Mouse (Mus musculus): ENCODE measurements at regions not wholly inside any gene's neighbourhood (a gene's known extent, or its start where the extent isn't known, plus 50 kb on each side); places are given as distances from the start of the nearest gene placed in this dataset.
A peak's percentile ranks its signal among the peaks of the same experiment; 100 is the strongest.

GRCm38 (mm10) chr9:46480080-46480690 lies 160.4 kb upstream of the 4931429L15Rik start:
- 10% methylated on average over 13 of the region's 13 CpGs for WGBS
- Histone ChIP-seq H3K27me3 (ENCODE audit: control insufficient read depth, insufficient read depth, low read length) (no peaks in the 10 kb centered on the region), H3K27ac (no peak overlapping the region), H3K4me3 (no peak overlapping the region), H3K9ac (ENCODE audit: low read depth, low read length) (no peak overlapping the region), H3K36me3 (ENCODE audit: control insufficient read depth, insufficient read depth, low read length) (no peaks in the 10 kb centered on the region), H3K4me1 (ENCODE audit: control insufficient read depth, insufficient read depth, low read length) (no peaks in the 10 kb centered on the region; the same call in 1 of the 2 replicates), H3K79me2 (replicated peaks; ENCODE audit: control insufficient read depth, insufficient read depth, low read length) (no peaks in the 10 kb centered on the region)
- TF ChIP-seq POLR2A (IDR thresholded peaks at IDR 0.05; ENCODE audit: insufficient read depth, low read depth, low read length) (no peak), EP300 (IDR thresholded peaks at IDR 0.05; ENCODE audit: insufficient read depth, low read depth, low read length) (no peak), CTCF (IDR thresholded peaks at IDR 0.05) (no peak)
- peak; percentile 29 to 55 for DNase-seq
- intact Hi-C loops (cut with DNase I), result no loop called here

- no peaks in the 10 kb centered on the region for H3K27me3 ChIP-seq (ENCODE audit: control insufficient read depth, insufficient read depth, low read length)
- H3K9ac ChIP-seq (ENCODE audit: low read depth, low read length), result no peak overlapping the region
- H3K79me2 ChIP-seq (replicated peaks; ENCODE audit: control insufficient read depth, insufficient read depth, low read length), result no peaks in the 10 kb centered on the region
- 43% methylated on average over 2 of the region's 2 CpGs for WGBS
- no peak for DNase-seq
- no peak overlapping the region for H3K4me3 ChIP-seq
- intact Hi-C loops (cut with DNase I), result no loop called here
- H3K4me1 ChIP-seq (ENCODE audit: control insufficient read depth, insufficient read depth, low read length), result no peaks in the 10 kb centered on the region; the same call in 1 of the 2 replicates
- no peaks in the 10 kb centered on the region for H3K36me3 ChIP-seq (ENCODE audit: control insufficient read depth, insufficient read depth, low read length)
- H3K27ac ChIP-seq, result no peak overlapping the region
- TF ChIP-seq EP300 (IDR thresholded peaks at IDR 0.05; ENCODE audit: insufficient read depth, low read depth, low read length), result no peak
- no peak for TF ChIP-seq POLR2A (IDR thresholded peaks at IDR 0.05; ENCODE audit: insufficient read depth, low read depth, low read length)
- TF ChIP-seq CTCF (IDR thresholded peaks at IDR 0.05), result no peak
Observed at GRCm38 (mm10) chr9:46478611-46479010, 158.8 kb upstream of the 4931429L15Rik start.

DNA sequence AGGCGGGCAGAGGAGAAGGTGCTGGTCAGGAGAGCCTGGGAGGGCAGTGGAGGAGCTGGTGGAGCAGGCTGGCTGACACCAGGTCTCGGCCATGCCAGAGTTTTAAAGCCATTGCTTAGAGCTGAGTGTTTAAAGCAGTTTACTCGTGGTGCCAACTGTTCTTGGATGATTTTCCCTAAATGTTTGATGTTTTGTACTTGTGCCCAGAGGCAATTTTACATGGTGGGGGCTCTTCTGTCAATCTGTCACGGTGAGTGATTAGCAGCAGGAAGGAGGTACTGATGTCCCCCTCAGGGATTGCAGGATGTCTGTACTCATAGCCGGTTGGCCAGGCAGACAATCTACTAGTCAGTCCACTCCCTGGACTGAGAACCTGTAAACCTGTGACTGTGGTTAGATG lies 156.7 kb upstream of the 4931429L15Rik start:
- DNase-seq, result no peak
- WGBS, result 66% methylated on average over 5 of the region's 5 CpGs
- intact Hi-C loops (cut with DNase I), result no loop called here

DNA sequence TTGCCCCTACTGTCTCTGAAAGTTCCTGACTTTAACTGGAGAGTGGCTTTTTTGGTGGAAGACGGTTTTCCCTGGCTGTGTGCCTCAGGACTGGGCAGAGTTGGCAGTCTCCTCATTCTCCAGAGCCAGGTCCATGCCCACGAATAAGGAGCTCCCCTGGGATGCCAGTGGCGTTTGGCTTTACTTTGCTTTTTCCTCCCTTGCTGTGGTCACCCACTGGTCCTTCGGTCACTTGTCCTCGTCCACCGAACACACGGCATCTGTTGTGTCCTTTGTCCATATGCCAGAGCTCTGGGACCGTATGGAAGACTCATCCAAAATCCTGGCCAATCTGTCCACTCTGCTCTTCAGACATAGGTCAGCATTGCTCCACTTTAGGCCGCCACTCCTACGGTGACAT lies 153.9 kb upstream of the 4931429L15Rik start:
- DNase-seq, result no peak
- no peak for TF ChIP-seq EP300 (IDR thresholded peaks at IDR 0.05; ENCODE audit: insufficient read depth, low read depth, low read length)
- TF ChIP-seq CTCF (IDR thresholded peaks at IDR 0.05), result no peak
- TF ChIP-seq POLR2A (IDR thresholded peaks at IDR 0.05; ENCODE audit: insufficient read depth, low read depth, low read length), result no peak
- Histone ChIP-seq H3K4me1 (ENCODE audit: control insufficient read depth, insufficient read depth, low read length) (no peaks in the 10 kb centered on the region), H3K9ac (ENCODE audit: low read depth, low read length) (no peak overlapping the region), H3K36me3 (ENCODE audit: control insufficient read depth, insufficient read depth, low read length) (no peaks in the 10 kb centered on the region), H3K4me3 (no peak overlapping the region), H3K79me2 (replicated peaks; ENCODE audit: control insufficient read depth, insufficient read depth, low read length) (no peaks in the 10 kb centered on the region), H3K27ac (no peak overlapping the region), H3K27me3 (ENCODE audit: control insufficient read depth, insufficient read depth, low read length) (no peaks in the 10 kb centered on the region)
- 74% methylated on average over 10 of the region's 10 CpGs for WGBS
- intact Hi-C loops (cut with DNase I), result no loop called here

More for the DNA sequence above, 156.7 kb upstream of the 4931429L15Rik start:
- H3K27me3 ChIP-seq (ENCODE audit: control insufficient read depth, insufficient read depth, low read length), result no peaks in the 10 kb centered on the region
- no peak overlapping the region for H3K4me3 ChIP-seq
- TF ChIP-seq POLR2A (IDR thresholded peaks at IDR 0.05; ENCODE audit: insufficient read depth, low read depth, low read length), result no peak
- TF ChIP-seq EP300 (IDR thresholded peaks at IDR 0.05; ENCODE audit: insufficient read depth, low read depth, low read length), result no peak
- TF ChIP-seq CTCF (IDR thresholded peaks at IDR 0.05), result no peak
- H3K27ac ChIP-seq, result no peak overlapping the region
- no peak overlapping the region for H3K9ac ChIP-seq (ENCODE audit: low read depth, low read length)
- H3K79me2 ChIP-seq (replicated peaks; ENCODE audit: control insufficient read depth, insufficient read depth, low read length), result no peaks in the 10 kb centered on the region
- H3K36me3 ChIP-seq (ENCODE audit: control insufficient read depth, insufficient read depth, low read length), result no peaks in the 10 kb centered on the region
- H3K4me1 ChIP-seq (ENCODE audit: control insufficient read depth, insufficient read depth, low read length), result no peaks in the 10 kb centered on the region; the same call in 1 of the 2 replicates

DNA sequence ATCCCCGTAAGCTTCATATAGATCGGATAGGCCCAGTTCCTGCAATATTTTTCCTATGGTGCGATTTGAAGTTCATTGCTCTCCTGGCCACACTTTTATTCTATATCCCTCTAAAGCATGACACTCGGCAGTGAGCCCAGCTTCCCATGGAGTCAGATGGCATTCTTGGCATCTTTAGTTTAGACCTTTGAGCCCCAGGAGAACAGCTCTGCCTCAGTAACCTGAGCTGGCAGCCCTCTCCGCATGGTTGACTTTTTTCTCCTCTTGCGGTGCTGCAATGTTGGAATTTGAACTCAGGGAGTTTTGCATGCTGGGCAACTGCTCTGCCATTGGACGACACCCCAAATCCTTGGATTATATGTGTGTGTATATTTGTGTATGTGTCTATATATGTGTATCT lies 149.7 kb upstream of the 4931429L15Rik start:
- no peaks in the 10 kb centered on the region for H3K79me2 ChIP-seq (replicated peaks; ENCODE audit: control insufficient read depth, insufficient read depth, low read length)
- H3K4me1 ChIP-seq (ENCODE audit: control insufficient read depth, insufficient read depth, low read length), result no peaks in the 10 kb centered on the region
- H3K9ac ChIP-seq (ENCODE audit: low read depth, low read length), result no peak overlapping the region
- no peak overlapping the region for H3K4me3 ChIP-seq
- DNase-seq, result no peak
- no peaks in the 10 kb centered on the region for H3K27me3 ChIP-seq (ENCODE audit: control insufficient read depth, insufficient read depth, low read length)
- no peaks in the 10 kb centered on the region for H3K36me3 ChIP-seq (ENCODE audit: control insufficient read depth, insufficient read depth, low read length)
- no peak overlapping the region for H3K27ac ChIP-seq
- 90% methylated on average over 7 of the region's 7 CpGs for WGBS
- intact Hi-C loops (cut with DNase I), result no loop called here
- no peak for TF ChIP-seq CTCF (IDR thresholded peaks at IDR 0.05)
- no peak for TF ChIP-seq POLR2A (IDR thresholded peaks at IDR 0.05; ENCODE audit: insufficient read depth, low read depth, low read length)
- TF ChIP-seq EP300 (IDR thresholded peaks at IDR 0.05; ENCODE audit: insufficient read depth, low read depth, low read length), result no peak

DNA sequence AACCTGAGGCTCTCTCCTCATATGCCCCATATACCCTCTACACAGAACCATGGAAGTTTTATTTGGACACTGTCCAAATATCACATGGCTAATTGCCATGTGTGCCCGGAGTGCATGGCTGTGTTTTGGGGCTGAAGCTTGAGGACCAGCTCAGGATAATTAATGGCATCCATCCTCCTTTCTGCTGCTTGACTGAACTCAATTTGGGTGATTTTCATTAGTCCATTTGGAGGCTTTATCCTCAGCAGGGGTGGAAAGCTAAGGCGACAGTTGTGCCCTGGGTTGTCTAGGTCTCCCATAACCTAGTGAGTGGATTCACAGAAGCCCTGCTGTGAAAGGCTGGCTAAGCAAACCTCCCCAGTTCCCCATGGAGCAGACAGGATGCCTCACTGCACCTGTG lies 148.5 kb upstream of the 4931429L15Rik start:
- DNase-seq, result no peak
- no peaks in the 10 kb centered on the region for H3K27me3 ChIP-seq (ENCODE audit: control insufficient read depth, insufficient read depth, low read length)
- intact Hi-C loops (cut with DNase I), result no loop called here
- H3K9ac ChIP-seq (ENCODE audit: low read depth, low read length), result no peak overlapping the region
- TF ChIP-seq POLR2A (IDR thresholded peaks at IDR 0.05; ENCODE audit: insufficient read depth, low read depth, low read length) (no peak), CTCF (IDR thresholded peaks at IDR 0.05) (no peak), EP300 (IDR thresholded peaks at IDR 0.05; ENCODE audit: insufficient read depth, low read depth, low read length) (no peak)
- no peak overlapping the region for H3K4me3 ChIP-seq
- H3K79me2 ChIP-seq (replicated peaks; ENCODE audit: control insufficient read depth, insufficient read depth, low read length), result no peaks in the 10 kb centered on the region
- 48% methylated on average over 2 of the region's 2 CpGs for WGBS
- no peak overlapping the region for H3K27ac ChIP-seq
- no peaks in the 10 kb centered on the region for H3K4me1 ChIP-seq (ENCODE audit: control insufficient read depth, insufficient read depth, low read length)
- no peaks in the 10 kb centered on the region for H3K36me3 ChIP-seq (ENCODE audit: control insufficient read depth, insufficient read depth, low read length)
